Mouse (Mus musculus): ENCODE measurements around the gene Dupd1.
"Not testable (repeated sequence)": the region's sequence is repeated elsewhere in the genome, so short reads cannot be mapped to it uniquely, and the experiment has no call there.

The Dupd1 gene

GRCm38 (mm10) chr14:21674471-21674870, 39.9 kb downstream of the Dupd1 start:
- in situ Hi-C loops (cut with MboI) = no loop called here

DNA sequence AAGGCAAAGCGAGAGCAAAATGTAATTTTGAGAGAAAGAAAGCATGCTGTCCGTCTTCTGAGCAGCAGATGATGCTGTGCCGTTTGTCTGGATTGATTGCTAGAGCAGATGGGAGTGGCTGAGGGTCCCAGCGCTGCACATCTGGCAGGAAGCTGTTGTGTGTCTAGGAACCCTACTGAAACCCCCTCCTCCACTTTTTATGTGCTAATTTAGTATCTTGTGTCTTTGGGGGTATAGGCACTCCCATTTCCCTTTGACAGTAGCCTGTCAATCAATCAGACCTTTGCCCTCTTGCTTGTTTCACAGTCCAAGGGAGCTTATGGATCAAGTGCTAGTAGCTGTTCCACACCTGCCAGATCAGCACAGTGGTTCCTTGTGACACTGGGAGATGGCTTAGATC, 41.3 kb downstream of the Dupd1 start:
- in situ Hi-C loops (cut with MboI) = no loop called here

DNA sequence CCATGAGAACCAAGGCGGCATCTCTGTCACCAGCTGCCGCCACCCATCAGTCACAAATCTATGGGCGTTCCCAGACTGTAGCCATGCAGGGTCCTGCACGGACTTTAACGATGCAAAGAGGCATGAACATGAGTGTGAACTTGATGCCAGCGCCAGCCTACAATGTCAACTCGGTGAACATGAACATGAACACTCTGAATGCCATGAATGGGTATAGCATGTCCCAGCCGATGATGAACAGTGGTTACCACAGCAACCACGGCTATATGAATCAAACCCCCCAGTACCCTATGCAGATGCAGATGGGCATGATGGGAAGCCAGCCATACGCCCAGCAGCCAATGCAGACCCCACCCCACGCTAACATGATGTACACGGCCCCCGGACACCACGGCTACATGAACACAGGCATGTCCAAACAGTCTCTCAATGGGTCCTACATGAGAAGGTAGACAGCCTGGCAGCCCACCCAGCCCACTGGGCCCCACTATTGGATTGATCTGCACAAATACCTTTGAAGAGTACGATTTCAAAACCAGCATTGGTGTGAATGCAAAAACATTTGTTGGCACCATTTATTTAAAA, 43.9 kb downstream of the Dupd1 start:
- in situ Hi-C loops (cut with MboI) = not testable (repeated sequence)

- in situ Hi-C loops (cut with MboI) = no loop called here
Measured at GRCm38 (mm10) chr14:21669633-21670421, 44.5 kb downstream of the Dupd1 start.

- in situ Hi-C loops (cut with MboI) = no loop called here
Measured at GRCm38 (mm10) chr14:21669218-21669617, 45.2 kb downstream of the Dupd1 start.

- in situ Hi-C loops (cut with MboI) = no loop called here
Measured at GRCm38 (mm10) chr14:21662465-21663142, 51.8 kb downstream of the Dupd1 start.

GRCm38 (mm10) chr14:21659652-21660051, 54.7 kb downstream of the Dupd1 start:
- in situ Hi-C loops (cut with MboI) = no loop called here

DNA sequence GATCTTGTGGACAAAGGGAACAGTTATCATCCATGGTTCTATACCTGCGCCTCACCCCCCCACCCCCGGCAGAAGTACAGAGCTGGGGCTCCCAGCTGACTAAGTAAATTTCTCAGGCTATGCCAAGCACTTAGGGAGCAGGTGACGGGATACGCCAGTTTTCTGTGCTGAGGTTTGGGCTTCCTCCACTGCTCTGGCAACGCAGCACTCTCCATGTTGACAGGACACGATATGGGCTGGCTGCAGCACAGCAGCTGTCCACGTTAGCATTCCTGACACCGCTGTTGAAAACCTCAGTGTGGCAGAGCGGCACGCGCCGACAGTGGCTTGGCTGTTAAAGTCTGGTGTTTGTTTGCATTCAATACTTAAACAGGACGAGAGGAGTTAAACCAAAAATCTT, 55.2 kb downstream of the Dupd1 start:
- in situ Hi-C loops (cut with MboI) = no loop called here

- in situ Hi-C loops (cut with MboI) = no loop called here
Measured at GRCm38 (mm10) chr14:21653813-21654212, 60.6 kb downstream of the Dupd1 start.

- in situ Hi-C loops (cut with MboI) = no loop called here
Measured at GRCm38 (mm10) chr14:21640806-21641435, 73.5 kb downstream of the Dupd1 start.

DNA sequence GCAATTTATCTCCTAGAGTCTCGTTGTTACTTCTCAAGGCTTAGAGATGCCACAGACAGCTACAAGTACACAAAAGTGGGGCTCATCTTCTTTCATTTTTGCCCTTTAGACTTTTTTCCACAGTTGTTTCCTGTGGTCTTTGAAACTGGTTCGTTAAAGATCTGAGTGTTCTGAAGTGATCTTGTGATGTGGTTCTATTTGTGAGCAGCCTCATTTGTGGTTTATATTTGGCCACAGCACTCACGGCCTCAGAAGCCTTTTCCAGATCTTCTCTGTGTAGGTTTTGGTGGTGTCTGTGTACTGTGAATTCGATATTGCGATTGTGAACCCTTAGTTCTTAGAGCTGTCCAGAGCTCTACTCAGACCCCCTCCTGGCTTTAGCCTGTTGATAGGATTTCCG, 77.8 kb downstream of the Dupd1 start:
- in situ Hi-C loops (cut with MboI) = no loop called here

GRCm38 (mm10) chr14:21631665-21632200, 82.6 kb downstream of the Dupd1 start:
- in situ Hi-C loops (cut with MboI) = no loop called here

Measured in mature B cell (primary cell).